Mouse (Mus musculus) cerebellum, postnatal 10 days (tissue): ENCODE data around the gene Grin2d.

Experiments
- DNase-seq, 2 experiments: peaks; one replicate each; pipeline ENCODE4 v3.0.0; 2021; ENCODE audit warnings: mixed read lengths in 2 of 2

Gene Grin2d

GRCm38 (mm10) chr7:45805941-45806340 is 72.2 kb downstream of the Grin2d start:
- no peak for DNase-seq

- DNase-seq, result no peak
Observed at GRCm38 (mm10) chr7:45802551-45802950, 75.6 kb downstream of the Grin2d start.

GRCm38 (mm10) chr7:45801348-45801747 is 76.8 kb downstream of the Grin2d start:
- peak; percentile 97 to 99 for DNase-seq

- DNase-seq, result peak in 1 of 2 experiments; percentile 36
Observed at GRCm38 (mm10) chr7:45800546-45801204, 77.5 kb downstream of the Grin2d start.

- no peak for DNase-seq
Observed at GRCm38 (mm10) chr7:45800001-45800400, 78.2 kb downstream of the Grin2d start.

GRCm38 (mm10) chr7:45798931-45799330 is 79.2 kb downstream of the Grin2d start:
- DNase-seq, result peak in 1 of 2 experiments; percentile 7

- DNase-seq, result peak in 1 of 2 experiments; percentile 46
Observed at GRCm38 (mm10) chr7:45798511-45798836, 79.7 kb downstream of the Grin2d start.

- DNase-seq, result peak in 1 of 2 experiments; percentile 40
Observed at GRCm38 (mm10) chr7:45797661-45798510, 80.3 kb downstream of the Grin2d start.

- DNase-seq, result no peak
Observed at GRCm38 (mm10) chr7:45796950-45797349, 81.2 kb downstream of the Grin2d start.

- peak in 1 of 2 experiments; percentile 41 for DNase-seq
Observed at GRCm38 (mm10) chr7:45794971-45795370, 83.2 kb downstream of the Grin2d start.

- DNase-seq, result no peak
Observed at GRCm38 (mm10) chr7:45793969-45794585, 84.1 kb downstream of the Grin2d start.

- peak in 1 of 2 experiments; percentile 11 for DNase-seq
Observed at GRCm38 (mm10) chr7:45793240-45793639, 84.9 kb downstream of the Grin2d start.

- DNase-seq, result peak in 1 of 2 experiments; percentile 5
Observed at GRCm38 (mm10) chr7:45791756-45792490, 86.3 kb downstream of the Grin2d start.

GRCm38 (mm10) chr7:45790721-45791120 is 87.5 kb downstream of the Grin2d start:
- DNase-seq, result peak in 1 of 2 experiments; percentile 26

- peak in 1 of 2 experiments; percentile 37 for DNase-seq
Observed at GRCm38 (mm10) chr7:45787642-45788041, 90.5 kb downstream of the Grin2d start.

GRCm38 (mm10) chr7:45786661-45787413 is 91.3 kb downstream of the Grin2d start:
- peak; percentile 76 to 77 for DNase-seq

- DNase-seq, result peak; percentile 92 to 93
Observed at GRCm38 (mm10) chr7:45786136-45786578, 92.0 kb downstream of the Grin2d start.

- peak; percentile 89 to 91 for DNase-seq
Observed at GRCm38 (mm10) chr7:45785388-45786135, 92.6 kb downstream of the Grin2d start.

GRCm38 (mm10) chr7:45784524-45785372 is 93.4 kb downstream of the Grin2d start, which contains the start of gene Sult2b1:
Gene Sult2b1, minus strand, starts transcription at chr7:45784669.
- peak; percentile 99 for DNase-seq

GRCm38 (mm10) chr7:45783511-45784091 is 94.6 kb downstream of the Grin2d start, which contains the start of gene Lmtk3:
Gene Lmtk3, plus strand, starts transcription at chr7:45783738.
- peak; percentile 90 to 92 for DNase-seq
